Mouse (Mus musculus): ENCODE data around the gene Pygm.

Gene Pygm

GRCm38 (mm10) chr19:6388006-6388405, 3.8 kb downstream of the Pygm start:
- peak; percentile 27 for DNase-seq

DNA sequence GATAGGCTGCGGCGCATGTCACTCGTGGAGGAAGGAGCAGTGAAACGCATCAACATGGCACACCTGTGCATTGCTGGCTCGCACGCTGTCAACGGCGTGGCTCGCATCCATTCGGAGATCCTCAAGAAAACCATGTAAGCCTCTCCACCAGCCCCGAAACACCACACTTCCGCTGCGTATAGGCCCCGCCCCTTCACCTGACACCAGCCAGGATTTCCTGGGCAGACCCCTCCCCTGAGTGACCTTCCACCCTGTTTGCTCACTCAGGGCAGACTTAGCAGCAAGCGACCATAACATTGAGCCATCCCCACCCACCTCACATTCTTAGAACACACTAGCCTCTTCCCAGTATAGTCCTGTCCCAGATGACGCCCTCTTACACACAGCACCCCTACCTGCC, 5.6 kb downstream of the Pygm start:
- peak; percentile 79 for DNase-seq

DNA sequence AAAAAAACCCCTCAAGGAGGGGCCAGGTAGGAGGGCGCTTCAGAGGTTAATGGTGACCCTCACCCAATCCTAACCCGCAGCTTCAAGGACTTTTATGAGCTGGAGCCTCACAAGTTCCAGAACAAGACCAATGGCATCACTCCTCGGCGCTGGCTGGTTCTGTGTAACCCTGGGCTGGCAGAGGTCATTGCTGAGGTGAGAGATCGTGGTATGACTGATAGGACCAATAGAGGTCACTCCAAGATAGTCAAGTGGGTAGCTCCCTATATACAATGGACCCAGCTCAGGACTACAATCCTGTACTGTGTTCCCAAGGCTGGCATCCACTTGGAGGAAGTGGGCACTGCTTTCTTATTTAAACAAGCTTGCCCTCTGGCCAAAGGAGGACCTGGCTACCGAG, 6.1 kb downstream of the Pygm start:
- DNase-seq, result no peak

- peak; percentile 77 for DNase-seq
Observed at GRCm38 (mm10) chr19:6392743-6393393, 8.7 kb downstream of the Pygm start.

DNA sequence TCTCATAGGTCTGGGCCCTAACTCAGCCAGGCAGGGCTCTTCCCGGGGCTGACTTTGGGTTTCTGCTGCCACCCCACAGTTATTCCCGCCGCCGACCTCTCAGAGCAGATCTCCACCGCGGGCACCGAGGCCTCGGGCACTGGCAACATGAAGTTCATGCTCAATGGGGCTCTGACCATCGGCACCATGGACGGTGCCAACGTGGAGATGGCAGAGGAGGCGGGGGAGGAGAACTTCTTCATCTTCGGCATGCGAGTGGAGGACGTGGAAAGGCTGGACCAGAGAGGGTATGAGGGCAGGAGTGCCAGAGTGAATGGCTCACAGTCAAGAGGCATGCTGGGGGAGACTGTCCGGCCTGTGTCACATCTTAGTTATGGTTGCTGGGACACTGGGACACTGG, 9.4 kb downstream of the Pygm start:
- peak; percentile 31 for DNase-seq

DNA sequence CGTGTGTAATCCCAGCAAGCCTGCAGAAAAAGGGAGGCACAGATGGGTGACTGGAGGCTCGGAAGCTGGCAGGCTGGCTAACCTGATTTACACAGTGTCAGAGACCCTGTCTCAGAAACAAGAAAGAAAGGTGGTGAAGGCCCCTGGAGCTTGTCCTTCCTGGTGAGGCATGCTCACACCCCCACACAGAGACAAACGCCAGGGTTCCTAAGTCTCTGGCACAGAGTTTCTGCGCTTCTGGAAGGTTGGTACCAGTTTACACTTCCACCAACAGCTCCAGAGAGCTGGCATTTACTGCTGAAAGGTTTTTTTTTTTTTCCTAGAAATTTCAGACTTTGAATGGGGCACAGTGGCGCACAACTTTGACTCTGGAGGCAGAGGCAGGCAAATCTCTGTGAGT, 12.0 kb downstream of the Pygm start:
- DNase-seq, result no peak

DNA sequence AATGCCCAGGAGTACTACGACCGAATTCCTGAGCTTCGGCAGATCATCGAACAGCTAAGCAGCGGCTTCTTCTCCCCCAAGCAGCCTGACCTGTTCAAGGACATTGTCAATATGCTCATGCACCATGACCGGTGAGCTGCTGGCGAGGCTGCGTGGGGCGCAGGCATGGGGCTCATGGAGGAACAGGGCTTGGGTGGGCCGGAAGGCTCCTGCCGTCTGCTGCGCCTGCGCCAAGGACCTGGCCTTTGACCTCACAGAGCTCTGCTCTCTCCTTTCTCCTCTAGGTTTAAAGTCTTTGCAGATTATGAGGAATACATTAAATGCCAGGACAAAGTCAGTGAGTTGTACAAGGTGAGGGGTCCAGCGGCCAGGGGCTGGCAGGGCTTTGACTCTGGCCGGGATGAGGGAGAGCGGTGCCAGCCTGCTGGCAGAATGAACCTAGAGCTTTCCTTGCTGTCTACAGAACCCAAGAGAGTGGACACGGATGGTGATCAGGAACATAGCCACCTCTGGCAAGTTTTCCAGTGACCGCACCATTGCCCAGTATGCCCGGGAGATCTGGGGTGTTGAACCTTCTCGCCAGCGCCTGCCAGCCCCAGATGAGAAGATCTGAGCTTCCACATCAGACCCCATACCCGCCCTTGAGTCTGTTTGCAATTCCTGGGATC, 13.5 kb downstream of the Pygm start:
- peak; percentile 51 for DNase-seq

- DNase-seq, result peak; percentile 98
Observed at GRCm38 (mm10) chr19:6398447-6399284, 14.5 kb downstream of the Pygm start.

GRCm38 (mm10) chr19:6399285-6400095, 15.3 kb downstream of the Pygm start, which contains the start of gene Rasgrp2:
TSS of gene Rasgrp2 (plus strand) at chr19:6399340.
- DNase-seq, result peak; percentile 95

DNA sequence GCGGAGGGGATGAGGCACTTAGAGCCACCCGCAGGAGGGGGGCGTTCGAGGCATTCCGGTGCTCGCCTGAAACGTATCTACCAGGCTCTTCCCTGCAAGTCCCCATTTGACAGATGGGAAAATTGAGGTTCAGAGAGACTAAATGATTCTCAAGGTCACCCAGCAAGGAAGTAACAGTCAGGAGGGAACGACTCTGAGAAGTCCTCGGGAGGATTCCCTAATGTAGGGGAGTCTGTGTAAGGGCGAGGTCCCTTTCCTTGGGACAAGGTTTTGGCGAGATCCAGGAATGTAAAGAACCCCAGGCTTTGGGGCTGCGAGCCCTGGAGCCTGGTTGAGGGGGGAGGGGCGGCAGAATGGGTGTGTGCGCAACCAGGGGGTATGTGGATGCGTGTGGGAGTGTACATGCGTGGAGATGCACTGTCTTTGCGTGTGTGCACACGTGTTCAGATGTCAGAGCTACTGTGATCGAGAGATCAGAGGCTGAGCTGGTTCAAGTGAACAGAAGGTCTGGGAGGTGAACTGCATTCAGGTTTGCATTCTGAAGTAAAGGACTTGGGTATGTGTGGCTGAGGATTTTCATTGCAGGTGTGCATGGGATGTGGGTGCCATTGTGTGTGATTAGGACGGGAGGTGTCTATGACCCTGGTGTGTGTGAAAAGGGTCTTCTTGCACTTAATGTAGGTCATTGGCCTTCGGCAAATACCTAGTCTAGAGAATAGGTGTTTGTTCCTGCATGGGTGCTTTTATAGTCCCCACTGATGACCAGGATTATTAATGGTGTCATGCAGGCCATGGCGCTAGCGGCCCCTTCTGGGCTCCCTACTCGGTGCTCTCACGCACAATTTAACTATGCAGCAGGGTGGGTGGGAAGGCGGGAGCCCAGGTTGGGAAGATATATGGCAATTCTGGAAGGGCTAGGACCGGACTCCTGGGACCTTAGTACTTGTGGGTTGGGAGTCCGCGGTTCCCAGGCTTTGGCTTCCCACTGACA, 16.2 kb downstream of the Pygm start:
- DNase-seq, result peak; percentile 82

DNA sequence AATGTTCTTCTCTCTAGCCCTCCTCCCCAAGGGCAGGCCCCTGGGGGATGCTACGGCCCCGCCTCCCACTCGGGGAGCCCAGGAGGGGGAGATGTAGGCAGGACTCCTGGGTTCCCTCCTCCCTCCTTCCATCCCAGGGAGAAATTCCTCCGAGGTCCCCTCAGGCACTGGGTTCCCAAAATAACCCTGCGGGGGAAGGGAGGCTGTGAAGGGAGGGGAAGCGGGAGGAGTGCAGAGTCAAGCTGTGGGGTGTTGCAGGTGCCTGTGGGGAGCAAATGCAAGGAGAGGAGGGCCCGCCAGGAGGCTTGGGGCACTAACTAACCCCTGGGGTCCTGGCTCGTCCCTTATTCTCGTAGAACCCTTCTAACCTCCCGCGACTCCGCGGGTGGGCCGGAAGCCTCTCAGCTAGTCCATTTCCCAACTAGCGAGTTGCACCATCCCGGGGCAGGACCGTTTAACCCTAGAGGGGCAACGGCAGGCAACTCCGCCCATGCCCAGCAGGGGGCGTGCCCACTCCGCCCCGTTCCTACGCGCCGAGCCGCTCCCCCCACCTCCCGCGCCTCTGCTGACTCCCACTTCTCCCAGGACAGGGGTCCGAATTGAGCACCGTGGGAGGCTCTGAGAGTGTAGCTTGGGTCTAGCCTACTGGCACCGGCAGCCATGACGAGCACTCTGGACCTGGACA, 17.1 kb downstream of the Pygm start:
- peak; percentile 95 for DNase-seq

DNA sequence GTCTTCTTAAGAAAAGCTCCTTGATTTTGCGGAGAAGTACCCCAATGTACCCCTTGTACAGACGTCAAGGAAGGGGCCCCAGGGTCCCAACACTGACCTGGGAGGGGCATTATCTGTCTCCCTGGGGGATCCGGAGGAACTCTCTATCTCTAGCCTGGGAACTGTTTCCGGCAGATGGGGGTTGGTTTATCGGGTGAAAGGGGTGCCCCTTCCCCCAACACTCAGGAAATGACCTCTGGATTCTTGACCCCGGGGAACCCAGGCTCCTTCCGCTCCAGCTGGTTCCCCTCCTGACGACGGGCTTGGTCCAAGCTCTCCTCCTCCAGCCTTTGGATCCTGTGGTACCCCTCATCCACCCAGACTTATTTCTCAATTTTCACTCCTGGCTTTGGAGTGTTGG, 17.8 kb downstream of the Pygm start:
- no peak for DNase-seq

DNA sequence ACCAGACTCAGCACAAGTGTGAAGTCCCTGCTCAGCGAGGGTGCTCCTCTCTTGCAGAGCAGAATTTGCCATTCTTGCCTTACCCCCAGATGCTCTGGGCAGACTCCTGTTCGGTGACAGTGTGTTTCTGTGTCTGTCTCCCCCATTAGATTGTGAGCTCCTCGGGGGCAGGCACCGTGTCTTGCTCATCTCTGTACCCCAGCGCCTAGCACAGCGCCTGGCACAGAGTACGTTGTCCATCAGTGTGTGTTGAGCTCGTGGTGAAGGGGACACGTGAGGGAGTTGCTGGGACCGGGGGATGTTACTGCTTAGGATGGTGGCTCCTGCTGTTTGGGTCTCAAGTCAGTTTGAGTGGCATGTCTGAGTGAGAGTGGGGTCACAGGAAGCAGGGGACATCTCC, 19.7 kb downstream of the Pygm start:
- no peak for DNase-seq

DNA sequence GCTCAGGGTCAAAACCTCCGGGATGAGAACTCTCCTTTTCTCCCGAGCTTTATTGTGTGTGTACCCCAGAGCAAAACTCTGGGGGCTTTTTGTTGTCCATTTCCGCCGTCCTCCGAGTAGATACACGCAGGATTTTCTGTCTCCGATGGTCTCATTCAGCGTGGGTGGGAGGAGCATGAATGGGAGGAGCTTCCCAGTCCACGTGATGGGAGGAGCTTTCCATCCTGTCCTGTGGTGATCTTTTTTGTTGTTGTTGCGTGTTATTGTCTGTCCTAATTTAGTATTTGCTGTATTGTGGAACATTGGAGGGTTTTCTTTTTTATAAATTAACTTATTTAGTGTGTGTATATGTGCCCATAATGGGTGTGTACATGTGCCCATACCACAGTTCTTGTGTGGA, 21.2 kb downstream of the Pygm start:
- no peak for DNase-seq

GRCm38 (mm10) chr19:6407109-6407508, 22.9 kb downstream of the Pygm start:
- DNase-seq, result no peak

- DNase-seq, result no peak
Observed at GRCm38 (mm10) chr19:6407816-6408510, 23.8 kb downstream of the Pygm start.

GRCm38 (mm10) chr19:6408749-6409148, 24.6 kb downstream of the Pygm start:
- no peak for DNase-seq

DNA sequence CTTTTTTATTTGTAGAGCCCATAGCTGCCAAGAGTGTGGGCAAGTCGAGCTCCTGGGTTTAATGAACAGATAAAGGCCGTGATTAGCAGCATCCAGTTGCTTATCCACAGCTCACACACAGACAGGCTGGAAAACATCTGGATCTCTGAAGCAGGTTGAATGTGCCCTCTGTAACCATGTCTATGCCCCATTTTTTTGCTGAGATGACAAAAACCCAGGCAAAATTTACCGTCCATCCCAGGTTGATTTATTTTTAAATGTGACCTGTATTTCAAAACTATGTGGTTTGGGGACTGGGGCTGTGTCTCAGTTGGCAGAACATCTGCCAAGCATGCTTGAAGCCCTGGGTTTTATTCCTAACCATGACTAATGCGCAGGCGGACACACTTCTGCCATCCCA, 25.0 kb downstream of the Pygm start:
- DNase-seq, result no peak

GRCm38 (mm10) chr19:6409936-6410335, 25.7 kb downstream of the Pygm start:
- no peak for DNase-seq

DNA sequence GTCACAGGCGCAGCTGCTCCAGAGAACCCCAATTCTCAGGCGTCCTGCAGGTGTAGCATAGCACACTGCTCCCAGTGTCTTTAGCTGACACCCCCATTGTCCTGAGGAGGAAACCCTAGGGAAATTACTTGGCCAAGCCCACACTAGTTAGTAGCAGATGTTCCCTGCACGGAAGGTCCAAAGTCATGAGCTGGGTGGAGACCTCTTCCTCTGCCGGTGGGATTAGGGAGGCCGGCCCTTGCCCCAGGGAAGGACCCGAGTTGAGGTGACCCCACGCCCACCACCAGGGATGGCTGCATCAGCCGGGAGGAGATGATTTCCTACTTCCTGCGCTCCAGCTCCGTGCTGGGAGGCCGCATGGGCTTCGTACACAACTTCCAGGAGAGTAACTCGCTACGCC, 28.6 kb downstream of the Pygm start:
- DNase-seq, result no peak

Measured in thymus, postnatal 4 days (tissue).